Comparison of ENCODE assay signal across 31 mouse cellular contexts in genomic region chr13:59669946-59670345, GRCm38 (mm10). TPM values are rescaled to one million over a fixed set of nuclear protein-coding genes. Genes with fewer than 3 reads are reported as not detected.
DNase-seq lines count a peak whose midpoint lies in the region; ATAC-seq and TF ChIP-seq lines count a peak whose summit lies in the region.
"Had no signal": no experiment of that assay in that cellular context is flagged by ENCODE, and none has a peak within 500 bp of the region (broad histone marks: within the 10 kb centered on the region; RNA-seq: fewer than 3 reads in every experiment).

No protein-coding gene starts in this region.

- peak; percentile 34 for DNase-seq in cerebellum, adult 9-10 months
- DNase-seq in cerebellum, postnatal 4 days (ENCODE audit: low spot score in 2 of 2): no peak
- DNase-seq in liver: no peak
- peak; percentile 66 to 69 for DNase-seq in layer of hippocampus, adult 2 months (ENCODE audit: low spot score in 2 of 2)
- DNase-seq in liver, postnatal 0 days: no peak
- no peak for DNase-seq in forebrain, embryonic 11.5 days (ENCODE audit: low spot score)
- DNase-seq in spleen, postnatal 36 days (ENCODE audit: low spot score in 2 of 2): no peak
- DNase-seq: adrenal gland, postnatal 10 days; cerebellum, adult 11-12 months; cerebellum, postnatal 25 days; gastrocnemius, postnatal 10 days; heart, adult 11 months; kidney, postnatal 36 days; lung, postnatal 4 days had no signal

- no peak for ATAC-seq in liver, embryonic 12.5 days
- no peak for ATAC-seq in liver, postnatal 0 days
- ATAC-seq in forebrain, embryonic 11.5 days (replicated peaks; ENCODE audit: low FRiP score): no peak
- ATAC-seq: activated CD4-positive, CD25-positive, alpha-beta regulatory T cell, adult 4 months; inflammation-experienced regulatory T-cells, adult 6 months had no signal

- no peak for TF ChIP-seq EP300 in liver, postnatal 0 days (IDR thresholded peaks at IDR 0.05; ENCODE audit: low read depth)

- no peaks in the 10 kb centered on the region for H3K9me3 ChIP-seq in liver, embryonic 12.5 days (replicated peaks)
- no peaks in the 10 kb centered on the region for H3K9me3 ChIP-seq in liver, postnatal 0 days (ENCODE audit: low read length)
- no peaks in the 10 kb centered on the region for H3K9me3 ChIP-seq in forebrain, embryonic 11.5 days (ENCODE audit: control insufficient read depth, low read length)
- H3K9me3 ChIP-seq: forebrain, embryonic 10.5 days; heart, embryonic 13.5 days; hindbrain, embryonic 13.5 days; lung, embryonic 15.5 days; neural tube, embryonic 12.5 days; stomach, embryonic 15.5 days had no signal

- 0 out of 2 replicates have a peak overlapping the region, but pooled peaks have one; percentile 55 for H3K9ac ChIP-seq in liver, embryonic 12.5 days
- H3K9ac ChIP-seq in liver, postnatal 0 days (replicated peaks): no peak overlapping the region
- H3K9ac ChIP-seq in forebrain, embryonic 11.5 days (ENCODE audit: low read length): no peak overlapping the region
- H3K9ac ChIP-seq: heart, embryonic 13.5 days; hindbrain, embryonic 13.5 days; lung, embryonic 15.5 days; neural tube, embryonic 12.5 days; stomach, embryonic 15.5 days had no signal

- peaks cover 58% of the 10 kb centered on the region for H3K36me3 ChIP-seq in liver, embryonic 12.5 days
- H3K36me3 ChIP-seq in liver, postnatal 0 days (replicated peaks; ENCODE audit: insufficient read depth, low read length): peaks cover 6% of the 10 kb centered on the region
- peaks cover 5% of the 10 kb centered on the region for H3K36me3 ChIP-seq in forebrain, embryonic 11.5 days (ENCODE audit: control insufficient read depth, insufficient read depth, low read length)
- H3K36me3 ChIP-seq: lung, embryonic 15.5 days; stomach, embryonic 15.5 days had no signal

- H3K27me3 ChIP-seq in liver, embryonic 12.5 days (replicated peaks): no peaks in the 10 kb centered on the region
- no peaks in the 10 kb centered on the region for H3K27me3 ChIP-seq in liver, postnatal 0 days (ENCODE audit: insufficient read depth, low read length)
- no peaks in the 10 kb centered on the region for H3K27me3 ChIP-seq in forebrain, embryonic 11.5 days (ENCODE audit: control insufficient read depth, insufficient read depth, low read length)
- H3K27me3 ChIP-seq: heart, embryonic 13.5 days; hindbrain, embryonic 13.5 days; lung, embryonic 15.5 days; neural tube, embryonic 12.5 days; stomach, embryonic 15.5 days had no signal

- H3K27ac ChIP-seq in liver, embryonic 12.5 days: peak overlapping the region; percentile 92
- H3K27ac ChIP-seq in layer of hippocampus, adult 2 months: peak overlapping the region; percentile 94
- H3K27ac ChIP-seq in liver, postnatal 0 days (ENCODE audit: low read depth): peak overlapping the region; percentile 32; the same call in 1 of the 2 replicates
- H3K27ac ChIP-seq in forebrain, embryonic 11.5 days (ENCODE audit: low read depth, low read length): no peak overlapping the region
- H3K27ac ChIP-seq: forebrain, embryonic 10.5 days; heart, embryonic 13.5 days; hindbrain, embryonic 13.5 days; neural tube, embryonic 12.5 days had no signal

- H3K4me2 ChIP-seq in liver, embryonic 12.5 days: 0 out of 2 replicates have a peak overlapping the region, but pooled peaks have one; percentile 66
- H3K4me2 ChIP-seq in liver, postnatal 0 days (ENCODE audit: low read depth, low read length): no peak overlapping the region
- no peak overlapping the region for H3K4me2 ChIP-seq in forebrain, embryonic 11.5 days (ENCODE audit: low read depth, low read length, severe bottlenecking)
- H3K4me2 ChIP-seq: heart, embryonic 13.5 days; hindbrain, embryonic 13.5 days; lung, embryonic 15.5 days; neural tube, embryonic 12.5 days; stomach, embryonic 15.5 days had no signal

- TF ChIP-seq CTCF in layer of hippocampus, adult 2 months (conservative IDR thresholded peaks at IDR 0.05): no peak
- TF ChIP-seq CTCF in liver, postnatal 0 days (IDR thresholded peaks at IDR 0.05; ENCODE audit: low read depth): no peak

- H3K4me1 ChIP-seq in liver, embryonic 12.5 days: peaks cover 89% of the 10 kb centered on the region
- H3K4me1 ChIP-seq in liver, postnatal 0 days (ENCODE audit: insufficient read depth): peaks cover 46% of the 10 kb centered on the region
- H3K4me1 ChIP-seq in forebrain, embryonic 11.5 days (replicated peaks; ENCODE audit: control insufficient read depth, insufficient read depth, low read length): peaks cover 8% of the 10 kb centered on the region

- no peak overlapping the region for H3K4me3 ChIP-seq in liver, embryonic 12.5 days
- H3K4me3 ChIP-seq in layer of hippocampus, adult 2 months: no peak overlapping the region
- H3K4me3 ChIP-seq in liver, postnatal 0 days (ENCODE audit: low read depth, low read length): no peak overlapping the region
- no peak overlapping the region for H3K4me3 ChIP-seq in forebrain, embryonic 11.5 days (ENCODE audit: low read depth, low read length)
- H3K4me3 ChIP-seq: forebrain, embryonic 10.5 days; heart, embryonic 13.5 days; hindbrain, embryonic 13.5 days; lung, embryonic 15.5 days; neural tube, embryonic 12.5 days; stomach, embryonic 15.5 days had no signal

- WGBS in liver, embryonic 12.5 days (ENCODE audit: insufficient replicate concordance): 84% methylated on average over 10 of the region's 10 CpGs
- WGBS in liver, postnatal 0 days (ENCODE audit: insufficient replicate concordance): 87% methylated on average over 10 of the region's 10 CpGs
- WGBS in forebrain, embryonic 11.5 days: 93% methylated on average over 10 of the region's 10 CpGs

RNA-seq across cellular contexts. Expression of gene Golm1, which starts 5.7 kb away (rescaled TPM):
- polyA plus RNA-seq in liver, embryonic 12.5 days (2016; fragmentation: Nextera tagmentation; extraction: Ambion mirVana): 63.8 and 64.2 TPM in 2 replicates
- 10 to 100 TPM; 67.4 to 71.8 TPM for total RNA-seq in layer of hippocampus, adult 2 months (2021)
- 10.3 and 13.0 TPM in 2 replicates for polyA plus RNA-seq in liver, postnatal 0 days (2015; fragmentation: Nextera tagmentation; extraction: Ambion mirVana)
- 131 and 133 TPM in 2 replicates for polyA plus RNA-seq in forebrain, embryonic 11.5 days (2014; fragmentation: Nextera tagmentation; extraction: Ambion mirVana)

RNA-seq across cellular contexts. Expression of gene 4921517D22Rik, which starts 24.0 kb away (rescaled TPM):
- polyA plus RNA-seq in liver, embryonic 12.5 days (2016; fragmentation: Nextera tagmentation; extraction: Ambion mirVana): not detected in 2 replicates
- not detected for total RNA-seq in layer of hippocampus, adult 2 months (2021)
- not detected in 2 replicates for polyA plus RNA-seq in liver, postnatal 0 days (2015; fragmentation: Nextera tagmentation; extraction: Ambion mirVana)
- polyA plus RNA-seq in forebrain, embryonic 11.5 days (2014; fragmentation: Nextera tagmentation; extraction: Ambion mirVana): not detected in 2 replicates
- total RNA-seq: adrenal gland, postnatal 10 days; ES-E14; gastrocnemius, postnatal 10 days; heart, postnatal 25 days; left cerebral cortex, postnatal 14 days; monocyte, adult 5-6 weeks had no signal
- polyA plus RNA-seq: forebrain, embryonic 10.5 days; frontal cortex, adult 2 months; heart, embryonic 13.5 days; hindbrain, embryonic 13.5 days; inflammation-experienced regulatory T-cells, adult 6 months; kidney, embryonic 14.5 days; limb, embryonic 14.5 days; lung, embryonic 15.5 days; neural tube, embryonic 12.5 days; spleen, adult 2 months; stomach, embryonic 15.5 days had no signal

RNA-seq across cellular contexts. Expression of gene Spata31d1a, which starts 40.2 kb away (rescaled TPM):
- 0.05 TPM in 1 of 2 replicates, not detected in the other for polyA plus RNA-seq in liver, embryonic 12.5 days (2016; fragmentation: Nextera tagmentation; extraction: Ambion mirVana)
- total RNA-seq in layer of hippocampus, adult 2 months (2021): under 1 TPM; 0.22 to 0.26 TPM
- polyA plus RNA-seq in liver, postnatal 0 days (2015; fragmentation: Nextera tagmentation; extraction: Ambion mirVana): 0.02 and 0.15 TPM in 2 replicates
- polyA plus RNA-seq in forebrain, embryonic 11.5 days (2014; fragmentation: Nextera tagmentation; extraction: Ambion mirVana): not detected in 2 replicates
- total RNA-seq: adrenal gland, postnatal 10 days; gastrocnemius, postnatal 10 days; heart, postnatal 25 days; monocyte, adult 5-6 weeks had no signal
- polyA plus RNA-seq: activated CD4-positive, CD25-positive, alpha-beta regulatory T cell, adult 4 months; heart, embryonic 13.5 days; hindbrain, embryonic 13.5 days; inflammation-experienced regulatory T-cells, adult 6 months; lung, embryonic 15.5 days; neural tube, embryonic 12.5 days; spleen, adult 2 months; stomach, embryonic 15.5 days had no signal

RNA-seq across cellular contexts. Expression of gene Spata31d1b, which starts 42.1 kb away (rescaled TPM):
- not detected in 2 replicates for polyA plus RNA-seq in liver, embryonic 12.5 days (2016; fragmentation: Nextera tagmentation; extraction: Ambion mirVana)
- total RNA-seq in layer of hippocampus, adult 2 months (2021): under 1 TPM in 1 of 2 experiments, not detected in 1; 0.12 TPM
- polyA plus RNA-seq in liver, postnatal 0 days (2015; fragmentation: Nextera tagmentation; extraction: Ambion mirVana): not detected in 2 replicates
- not detected in 2 replicates for polyA plus RNA-seq in forebrain, embryonic 11.5 days (2014; fragmentation: Nextera tagmentation; extraction: Ambion mirVana)
- total RNA-seq: adrenal gland, postnatal 10 days; gastrocnemius, postnatal 10 days; heart, postnatal 25 days; left cerebral cortex, postnatal 14 days had no signal
- polyA plus RNA-seq: activated CD4-positive, CD25-positive, alpha-beta regulatory T cell, adult 4 months; frontal cortex, adult 2 months; heart, embryonic 13.5 days; hindbrain, embryonic 13.5 days; inflammation-experienced regulatory T-cells, adult 6 months; kidney, embryonic 14.5 days; lung, embryonic 15.5 days; neural tube, embryonic 12.5 days; spleen, adult 2 months; stomach, embryonic 15.5 days had no signal

Comparison
In these comparisons a context has a peak if more than half of its experiments do, and no peak if none do; other contexts are left out.
1. DNase-seq: peak in cerebellum, adult 9-10 months (single experiment) and layer of hippocampus, adult 2 months (2 of 2); none in cerebellum, postnatal 4 days (0 of 2), liver (single experiment), liver, postnatal 0 days (single experiment), forebrain, embryonic 11.5 days (single experiment) and spleen, postnatal 36 days (0 of 2).